Mouse (Mus musculus) myocyte (in vitro differentiated cells): Measurements from ENCODE around the gene Hmox2. TPM values are rescaled to one million over a fixed set of nuclear protein-coding genes. Genes with fewer than 3 reads are reported as not detected.
A peak's percentile ranks its signal among the peaks of the same experiment; 100 is the strongest.
"Not testable (repeated sequence)": the region's sequence is repeated elsewhere in the genome, so short reads cannot be mapped to it uniquely, and the experiment has no call there.

Experiments used
- H3K27me3 ChIP-seq: one replicate; pipeline ENCODE4 v1.6.1; 2011; ENCODE audit not compliant: control insufficient read depth, insufficient read depth, insufficient read length
- H3K36me3 ChIP-seq: one replicate; pipeline ENCODE4 v1.6.1; 2011; ENCODE audit not compliant: control insufficient read depth, insufficient read depth
- H3K4me2 ChIP-seq: one replicate; pipeline ENCODE4 v1.6.1; 2011; ENCODE audit warnings: low read depth, control low read depth
- H3K4me3 ChIP-seq: one replicate; pipeline ENCODE4 v1.5.1; 2011; ENCODE audit warnings: mild to moderate bottlenecking, control low read depth, moderate library complexity
- H3K79me2 ChIP-seq: one replicate; pipeline ENCODE4 v1.6.1; 2011; ENCODE audit not compliant: control insufficient read depth, insufficient read depth
- H3ac ChIP-seq: one replicate; pipeline ENCODE4 v1.6.1; 2011; ENCODE audit not compliant: control insufficient read depth, insufficient read length
- CEBPB ChIP-seq: IDR thresholded peaks from 2 replicates; pipeline ENCODE4 v1.6.1; 2011; ENCODE audit warnings: mild to moderate bottlenecking, moderate library complexity; ENCODE audit not compliant: poor library complexity, insufficient read depth, severe bottlenecking
- E2F4 ChIP-seq: IDR thresholded peaks from one replicate; pipeline ENCODE4 v1.6.1; 2011; ENCODE audit warnings: mild to moderate bottlenecking, control low read depth, moderate library complexity; ENCODE audit not compliant: insufficient read depth
- MAX ChIP-seq: IDR thresholded peaks from one replicate; pipeline ENCODE4 v1.6.1; 2011; ENCODE audit warnings: low read depth, mild to moderate bottlenecking, control low read depth
- MYOD1 ChIP-seq, 3 experiments: IDR thresholded peaks; one replicate each; pipeline ENCODE4 v1.6.1; 2011; ENCODE audit warnings: control low read depth in 2 of 3, low read depth in 2 of 3, mild to moderate bottlenecking in 2 of 3, moderate library complexity in 1 of 3; ENCODE audit not compliant: insufficient read length in 2 of 3, control insufficient read depth in 1 of 3
- MYOG ChIP-seq, 3 experiments: IDR thresholded peaks; one replicate each; pipeline ENCODE4 v1.6.1; 2011; ENCODE audit warnings: control low read depth in 2 of 3, low read depth in 2 of 3, mild to moderate bottlenecking in 2 of 3; ENCODE audit not compliant: insufficient read length in 2 of 3, control insufficient read depth in 1 of 3, insufficient read depth in 1 of 3
- POLR2A ChIP-seq: IDR thresholded peaks from one replicate; pipeline ENCODE4 v1.6.1; 2011; ENCODE audit warnings: low read depth, mild to moderate bottlenecking, control low read depth, moderate library complexity; ENCODE audit not compliant: insufficient read length
- POLR2AphosphoS2 ChIP-seq: IDR thresholded peaks from one replicate; pipeline ENCODE4 v1.6.1; 2011; ENCODE audit warnings: low read depth, control low read depth; ENCODE audit not compliant: insufficient read length
- REST ChIP-seq: IDR thresholded peaks from one replicate; pipeline ENCODE4 v1.6.1; 2011; ENCODE audit warnings: mild to moderate bottlenecking, control low read depth, moderate library complexity; ENCODE audit not compliant: insufficient read depth, insufficient read length
- SRF ChIP-seq: IDR thresholded peaks from one replicate; pipeline ENCODE4 v1.6.1; 2011; ENCODE audit warnings: low read depth; ENCODE audit not compliant: control insufficient read depth, insufficient read length
- TCF12 ChIP-seq: IDR thresholded peaks from one replicate; pipeline ENCODE4 v1.6.1; 2011; ENCODE audit warnings: mild to moderate bottlenecking, control low read depth; ENCODE audit not compliant: poor library complexity, insufficient read depth, severe bottlenecking
- TCF3 ChIP-seq: IDR thresholded peaks from one replicate; pipeline ENCODE4 v1.6.1; 2011; ENCODE audit warnings: low read depth, control low read depth; ENCODE audit not compliant: insufficient read length
- USF1 ChIP-seq: IDR thresholded peaks from one replicate; pipeline ENCODE4 v1.6.1; 2011; ENCODE audit warnings: low read depth, mild to moderate bottlenecking, control low read depth, moderate library complexity
- polyA plus RNA-seq: library from polyadenylated mRNA; unstranded; fragments of >200 nt; fragmentation: generic; extraction: Trizol; gene quantifications from one replicate; pipeline ENCODE4 v1.2.1, GENCODE M21; 2012; ENCODE audit warnings: missing spikeins

The Hmox2 gene
- polyA plus RNA-seq, 1 experiment, result 46.7 TPM

DNA sequence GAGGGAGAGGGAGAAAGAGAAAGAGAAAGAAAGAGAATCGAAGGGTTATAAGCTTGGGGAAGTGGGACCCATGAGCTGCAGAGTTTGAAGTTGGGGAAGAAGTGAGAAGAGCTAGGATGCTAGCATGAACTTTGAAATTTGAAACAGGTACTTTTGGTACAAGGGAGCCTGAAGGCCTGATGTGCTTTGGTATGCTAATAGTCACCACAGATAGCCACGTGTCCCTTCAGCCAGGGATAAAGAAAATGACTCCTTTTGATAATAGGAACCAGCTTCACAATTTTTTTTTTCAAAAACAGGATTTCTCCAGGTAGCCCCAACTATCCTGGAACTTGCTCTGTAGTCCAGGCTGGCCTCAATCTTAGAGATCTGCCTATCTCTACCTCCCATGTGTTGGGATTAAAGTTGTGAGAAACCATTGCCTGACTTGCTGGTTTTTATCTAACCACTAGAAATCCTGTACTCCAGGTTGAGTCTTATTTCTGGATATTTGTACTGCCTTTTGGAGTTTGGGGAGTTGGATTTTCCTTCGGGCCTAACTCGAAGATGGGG lies 43.5 kb upstream of the Hmox2 start:
- TF ChIP-seq E2F4, result no peak
- TF ChIP-seq MYOG (IDR thresholded peaks at IDR 0.05; ENCODE audit: control insufficient read depth in 1 of 3, insufficient read depth in 1 of 3, insufficient read length in 2 of 3, low read depth in 2 of 3), result no peak
- no peak for TF ChIP-seq CEBPB
- no peak for TF ChIP-seq MYOD1 (IDR thresholded peaks at IDR 0.05; ENCODE audit: control insufficient read depth in 1 of 3, insufficient read length in 2 of 3, low read depth in 2 of 3)
- TF ChIP-seq SRF, result no peak
- no peak for TF ChIP-seq POLR2A
- TF ChIP-seq TCF12, result no peak
- no peak for TF ChIP-seq TCF3
- TF ChIP-seq MAX, result no peak
- TF ChIP-seq POLR2AphosphoS2, result no peak
- no peak for TF ChIP-seq USF1
- no peak for TF ChIP-seq REST
- Histone ChIP-seq H3K4me3 (peak overlapping the region; percentile 98), H3K27me3 (no peaks in the 10 kb centered on the region), H3K79me2 (peaks cover 26% of the 10 kb centered on the region), H3ac (peak overlapping the region; percentile 31), H3K36me3 (peaks cover 10% of the 10 kb centered on the region), H3K4me2 (peak overlapping the region; percentile 87)

GRCm38 (mm10) chr16:4683193-4683580 lies 43.0 kb upstream of the Hmox2 start:
- H3K4me3 ChIP-seq, result peak overlapping the region; percentile 98
- H3K27me3 ChIP-seq, result no peaks in the 10 kb centered on the region
- H3K79me2 ChIP-seq, result peaks cover 26% of the 10 kb centered on the region
- TF ChIP-seq MAX (no peak), E2F4 (no peak)
- peak overlapping the region; percentile 31 for H3ac ChIP-seq
- peaks cover 12% of the 10 kb centered on the region for H3K36me3 ChIP-seq
- peak overlapping the region; percentile 87 for H3K4me2 ChIP-seq

DNA sequence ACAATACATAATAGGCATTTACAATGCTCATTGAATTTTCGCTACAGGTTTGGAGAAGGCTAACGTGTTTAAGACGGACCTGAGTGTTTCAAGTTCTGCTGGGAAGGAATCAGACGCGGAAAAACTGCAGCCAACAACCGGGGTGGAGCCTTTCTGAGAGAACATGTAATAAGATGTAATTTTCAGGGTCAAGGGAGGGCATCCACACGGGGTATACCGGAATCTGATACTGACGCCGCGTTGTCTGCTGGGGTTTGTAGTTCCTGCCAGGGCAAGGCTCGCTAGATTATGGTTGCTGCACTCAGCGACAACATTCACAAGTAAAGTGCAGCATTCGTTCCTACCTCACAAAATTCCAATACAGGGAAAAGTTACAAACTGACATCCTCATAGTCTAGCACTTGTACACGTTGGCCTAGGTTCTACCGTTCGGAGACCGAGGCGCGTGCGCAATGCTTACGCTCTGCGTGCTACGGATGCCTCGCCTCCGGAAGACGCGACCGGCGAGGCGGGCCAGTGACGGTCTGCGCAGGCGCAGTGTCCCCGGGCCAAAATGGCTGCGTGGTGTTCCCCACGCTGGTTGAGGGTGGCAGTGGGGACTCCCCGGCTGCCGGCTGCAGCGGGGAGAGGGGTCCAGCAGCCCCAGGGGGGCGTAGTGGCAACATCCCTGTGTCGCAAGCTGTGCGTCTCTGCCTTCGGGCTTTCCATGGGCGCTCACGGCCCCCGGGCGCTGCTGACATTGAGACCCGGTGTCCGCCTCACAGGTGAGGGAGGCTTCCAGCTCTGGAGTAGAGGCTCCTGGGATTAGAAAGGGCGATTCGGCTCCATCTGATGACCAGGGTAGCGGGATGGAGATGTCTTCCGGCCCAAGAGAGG lies 42.3 kb upstream of the Hmox2 start:
- Histone ChIP-seq H3K79me2 (peaks cover 26% of the 10 kb centered on the region), H3ac (peak overlapping the region; percentile 31), H3K27me3 (no peaks in the 10 kb centered on the region), H3K4me3 (peak overlapping the region; percentile 98), H3K4me2 (peak overlapping the region; percentile 87), H3K36me3 (peaks cover 16% of the 10 kb centered on the region)
- TF ChIP-seq CEBPB (peak; percentile 93; the same call in 1 of the 2 replicates), USF1 (no peak), MAX (no peak), MYOD1 (IDR thresholded peaks at IDR 0.05; ENCODE audit: control insufficient read depth in 1 of 3, insufficient read length in 2 of 3, low read depth in 2 of 3) (peak in 1 of 3 experiments; percentile 26), POLR2A (peak; percentile 97), TCF12 (no peak), POLR2AphosphoS2 (peak; percentile 97), MYOG (IDR thresholded peaks at IDR 0.05; ENCODE audit: control insufficient read depth in 1 of 3, insufficient read depth in 1 of 3, insufficient read length in 2 of 3, low read depth in 2 of 3) (no peak), REST (peak; percentile 32), E2F4 (no peak), TCF3 (no peak), SRF (no peak)

- TF ChIP-seq REST (no peak), SRF (no peak), TCF3 (no peak), TCF12 (no peak), CEBPB (no peak), MYOG (IDR thresholded peaks at IDR 0.05; ENCODE audit: control insufficient read depth in 1 of 3, insufficient read depth in 1 of 3, insufficient read length in 2 of 3, low read depth in 2 of 3) (no peak), MAX (no peak), POLR2A (no peak), USF1 (no peak), MYOD1 (IDR thresholded peaks at IDR 0.05; ENCODE audit: control insufficient read depth in 1 of 3, insufficient read length in 2 of 3, low read depth in 2 of 3) (no peak), E2F4 (no peak), POLR2AphosphoS2 (no peak)
- peaks cover 26% of the 10 kb centered on the region for H3K79me2 ChIP-seq
- H3K36me3 ChIP-seq, result peaks cover 20% of the 10 kb centered on the region
- peak overlapping the region; percentile 86 for H3K4me2 ChIP-seq
- peak overlapping the region; percentile 31 for H3ac ChIP-seq
- H3K4me3 ChIP-seq, result peak overlapping the region; percentile 98
- H3K27me3 ChIP-seq, result no peaks in the 10 kb centered on the region
These were observed 41.7 kb upstream of the Hmox2 start for GRCm38 (mm10) chr16:4684457-4684791.

- peaks cover 53% of the 10 kb centered on the region for H3K36me3 ChIP-seq
These were observed 36.8 kb upstream of the Hmox2 start for GRCm38 (mm10) chr16:4689371-4689770.

More at GRCm38 (mm10) chr16:4689371-4689770, 36.8 kb upstream of the Hmox2 start:
- H3ac ChIP-seq, H3K4me2 ChIP-seq, H3K27me3 ChIP-seq, H3K4me3 ChIP-seq: not testable (repeated sequence)
- peaks cover 21% of the 10 kb centered on the region for H3K79me2 ChIP-seq
